Mouse (Mus musculus): ENCODE data around the gene Rpl7a.
A peak's percentile ranks its signal among the peaks of the same experiment; 100 is the strongest.

Gene Rpl7a

GRCm38 (mm10) chr2:26914148-26914941 lies 3.8 kb downstream of the Rpl7a start:
- no peak for DNase-seq

- peak; percentile 77 for DNase-seq
Measured at GRCm38 (mm10) chr2:26915927-26916728, 5.6 kb downstream of the Rpl7a start, which contains the start of the genes Surf2 and Surf1. TSS of gene Surf2 (plus strand) at chr2:26916367. TSS of gene Surf1 (minus strand) at chr2:26916530.

GRCm38 (mm10) chr2:26916738-26917137 lies 6.2 kb downstream of the Rpl7a start:
- no peak for DNase-seq

GRCm38 (mm10) chr2:26919684-26920083 lies 9.1 kb downstream of the Rpl7a start:
- no peak for DNase-seq

- no peak for DNase-seq
Measured at GRCm38 (mm10) chr2:26920190-26920855, 9.8 kb downstream of the Rpl7a start.

- no peak for DNase-seq
Measured at GRCm38 (mm10) chr2:26921784-26922183, 11.2 kb downstream of the Rpl7a start.

GRCm38 (mm10) chr2:26927745-26928476 lies 17.3 kb downstream of the Rpl7a start:
- no peak for DNase-seq

- DNase-seq, result peak; percentile 71
Measured at GRCm38 (mm10) chr2:26930390-26930789, 19.8 kb downstream of the Rpl7a start.

GRCm38 (mm10) chr2:26932473-26933303 lies 22.1 kb downstream of the Rpl7a start:
- peak; percentile 47 for DNase-seq

GRCm38 (mm10) chr2:26933304-26934055 lies 22.9 kb downstream of the Rpl7a start, which contains the start of the genes Surf4 and Stkld1:
TSS of gene Surf4 (minus strand) at chr2:26933928.
TSS of gene Stkld1 (plus strand) at chr2:26934047.
- peak; percentile 89 for DNase-seq

- DNase-seq, result no peak
Measured at GRCm38 (mm10) chr2:26935286-26935685, 24.7 kb downstream of the Rpl7a start.

GRCm38 (mm10) chr2:26936425-26936824 lies 25.9 kb downstream of the Rpl7a start:
- DNase-seq, result no peak

GRCm38 (mm10) chr2:26941539-26941938 lies 31.0 kb downstream of the Rpl7a start:
- no peak for DNase-seq

GRCm38 (mm10) chr2:26943253-26943652 lies 32.7 kb downstream of the Rpl7a start:
- DNase-seq, result no peak

- no peak for DNase-seq
Measured at GRCm38 (mm10) chr2:26950411-26950810, 39.8 kb downstream of the Rpl7a start.

GRCm38 (mm10) chr2:26951346-26951905 lies 40.9 kb downstream of the Rpl7a start:
- no peak for DNase-seq

GRCm38 (mm10) chr2:26952193-26952592 lies 41.6 kb downstream of the Rpl7a start:
- DNase-seq, result no peak

- DNase-seq, result no peak
Measured at GRCm38 (mm10) chr2:26952866-26953265, 42.3 kb downstream of the Rpl7a start.

- DNase-seq, result no peak
Measured at GRCm38 (mm10) chr2:26954735-26955395, 44.3 kb downstream of the Rpl7a start.

Measured in cerebellum, adult 8-10 months (tissue).